Mouse (Mus musculus): ENCODE measurements at regions not wholly inside any gene's neighbourhood (a gene's known extent, or its start where the extent isn't known, plus 50 kb on each side); places are given as distances from the start of the nearest gene placed in this dataset.

DNA sequence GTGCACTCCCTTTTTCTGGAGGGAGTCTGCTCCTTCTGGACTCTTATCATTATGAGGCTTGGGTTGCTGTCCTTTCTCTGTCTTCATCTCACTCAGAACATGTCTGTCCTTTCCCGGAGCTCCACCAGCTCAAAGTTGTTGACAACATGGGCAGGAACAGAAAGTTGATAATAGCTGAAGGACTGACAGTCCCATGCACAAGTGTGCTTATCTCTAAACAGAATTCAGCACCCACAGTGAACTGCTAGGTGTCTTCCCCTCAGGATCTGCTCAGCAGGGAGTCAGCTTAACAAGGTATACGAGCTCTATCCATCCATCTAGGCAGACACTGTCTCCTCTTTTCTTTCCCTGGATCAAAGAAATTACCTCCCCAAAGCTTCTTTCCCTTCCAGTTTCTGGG, 89.2 kb upstream of the Rab11fip2 start:
- no peak for DNase-seq (ENCODE audit: low spot score)

DNA sequence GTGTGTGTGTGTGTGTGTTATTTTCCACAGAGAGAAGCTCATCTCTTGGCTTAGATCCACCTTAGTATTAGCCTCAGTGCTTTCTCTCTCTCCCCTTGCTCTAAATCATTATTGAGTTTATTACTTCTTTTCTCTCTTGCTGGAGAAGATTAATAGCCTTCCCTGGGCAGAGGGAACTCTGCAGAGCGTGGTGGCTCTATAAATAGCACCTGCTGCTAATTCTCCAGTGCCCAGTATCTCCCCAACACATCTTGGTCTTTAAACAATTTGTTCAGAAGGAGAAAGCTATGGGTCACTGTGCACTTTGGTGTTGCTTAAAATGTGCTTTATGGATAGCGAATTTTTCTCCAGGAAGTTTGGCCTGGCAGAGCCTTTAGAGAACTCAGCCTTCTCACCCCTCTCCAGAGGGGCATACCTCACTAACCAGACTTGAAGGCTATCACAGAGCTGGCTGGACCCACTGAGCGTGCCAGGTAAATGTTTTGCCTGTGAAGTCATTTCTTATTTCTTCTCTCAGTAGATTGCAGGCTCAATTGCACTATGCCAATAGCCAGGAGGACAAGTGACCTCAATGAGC, 86.8 kb upstream of the Rab11fip2 start:
- no peak for DNase-seq (ENCODE audit: low spot score)

DNA sequence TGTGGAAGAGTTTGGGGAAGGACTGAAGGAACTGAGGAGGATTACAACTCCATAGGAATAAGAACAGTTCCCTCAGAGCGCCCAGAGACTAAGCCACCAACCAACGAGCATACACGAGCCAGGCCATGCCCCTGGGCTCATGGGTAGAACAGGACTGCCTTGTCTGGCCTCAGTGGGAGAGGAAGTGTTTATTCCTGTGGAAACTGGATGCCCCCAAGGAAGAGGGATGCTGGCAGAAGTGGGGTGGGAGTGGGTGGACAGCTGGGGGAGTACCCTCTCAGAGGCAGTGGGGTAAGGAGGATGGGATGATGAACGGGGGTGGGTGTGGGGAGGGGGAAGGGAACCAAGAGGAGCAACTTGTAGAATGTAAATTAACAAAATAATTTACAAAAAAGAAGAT, 86.3 kb upstream of the Rab11fip2 start:
- no peak for DNase-seq (ENCODE audit: low spot score)

DNA sequence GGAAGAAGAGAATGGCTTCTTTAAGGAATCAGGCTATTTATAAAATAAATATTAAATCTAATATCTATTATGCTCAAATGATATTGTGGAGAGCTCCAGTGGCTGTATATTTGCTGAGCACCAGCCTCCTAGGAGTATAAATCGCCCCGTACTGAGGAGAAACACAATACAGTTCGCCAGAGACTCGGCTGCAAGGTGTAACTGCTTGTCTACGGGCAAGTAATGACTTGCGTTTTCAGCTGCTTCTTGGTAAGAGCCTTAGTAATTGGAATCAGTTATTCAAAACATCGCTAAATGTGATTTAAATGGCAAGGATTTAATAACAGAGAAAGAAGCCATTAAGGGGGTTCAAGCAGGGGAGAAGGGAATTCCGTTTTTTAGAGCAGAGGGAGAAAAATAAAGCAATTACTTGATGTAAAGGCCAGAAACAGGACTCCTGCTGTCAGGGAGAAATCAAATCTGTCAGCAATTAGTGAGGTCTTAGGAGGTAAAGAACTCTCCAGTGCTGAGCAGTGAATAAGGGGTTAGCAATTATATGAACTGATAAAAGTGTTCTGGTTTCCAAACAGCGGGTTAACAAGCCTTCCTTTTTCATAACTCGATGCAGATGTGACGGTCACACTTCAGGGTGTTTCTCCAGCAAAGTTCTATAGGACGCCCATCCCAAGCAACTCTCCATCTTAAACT, 72.3 kb upstream of the Rab11fip2 start:
- no peak for DNase-seq (ENCODE audit: low spot score)

DNA sequence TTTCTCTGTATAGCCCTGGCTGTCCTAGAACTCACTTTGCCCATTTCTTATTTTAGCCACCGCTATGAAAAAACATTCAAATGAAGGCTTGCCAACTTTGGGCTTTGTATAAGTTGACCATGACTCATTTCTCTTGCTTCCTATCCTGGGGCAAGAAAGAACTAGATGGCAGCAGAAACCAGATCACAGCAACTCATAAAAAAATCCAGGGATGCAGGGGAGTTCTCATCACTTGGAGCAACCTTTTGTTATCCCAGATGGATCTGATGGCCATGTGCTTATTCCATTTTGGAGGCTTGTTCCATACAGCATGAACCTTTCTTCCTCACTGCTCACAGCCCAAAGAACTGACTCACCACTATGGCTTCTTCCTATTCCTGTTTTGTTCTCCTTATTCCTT, 52.1 kb upstream of the Rab11fip2 start:
- no peak for DNase-seq (ENCODE audit: low spot score)
